Mouse (Mus musculus): ENCODE data around the gene Synj2.

- TF ChIP-seq CTCF (IDR thresholded peaks at IDR 0.05; ENCODE audit: low read depth, low read length) (no peak), POLR2A (IDR thresholded peaks at IDR 0.05; ENCODE audit: borderline replicate concordance, low read depth, low read length) (no peak)
Observed at GRCm38 (mm10) chr17:5988102-5988501, 47.0 kb downstream of the Synj2 start.
